Mouse (Mus musculus): ENCODE measurements around the gene Lrfn2. TPM values are rescaled to one million over a fixed set of nuclear protein-coding genes. Genes with fewer than 3 reads are reported as not detected.

Gene Lrfn2
- 9.5 and 10.4 TPM in 2 replicates for polyA plus RNA-seq (2015; fragmentation: Nextera tagmentation; extraction: Ambion mirVana)

DNA sequence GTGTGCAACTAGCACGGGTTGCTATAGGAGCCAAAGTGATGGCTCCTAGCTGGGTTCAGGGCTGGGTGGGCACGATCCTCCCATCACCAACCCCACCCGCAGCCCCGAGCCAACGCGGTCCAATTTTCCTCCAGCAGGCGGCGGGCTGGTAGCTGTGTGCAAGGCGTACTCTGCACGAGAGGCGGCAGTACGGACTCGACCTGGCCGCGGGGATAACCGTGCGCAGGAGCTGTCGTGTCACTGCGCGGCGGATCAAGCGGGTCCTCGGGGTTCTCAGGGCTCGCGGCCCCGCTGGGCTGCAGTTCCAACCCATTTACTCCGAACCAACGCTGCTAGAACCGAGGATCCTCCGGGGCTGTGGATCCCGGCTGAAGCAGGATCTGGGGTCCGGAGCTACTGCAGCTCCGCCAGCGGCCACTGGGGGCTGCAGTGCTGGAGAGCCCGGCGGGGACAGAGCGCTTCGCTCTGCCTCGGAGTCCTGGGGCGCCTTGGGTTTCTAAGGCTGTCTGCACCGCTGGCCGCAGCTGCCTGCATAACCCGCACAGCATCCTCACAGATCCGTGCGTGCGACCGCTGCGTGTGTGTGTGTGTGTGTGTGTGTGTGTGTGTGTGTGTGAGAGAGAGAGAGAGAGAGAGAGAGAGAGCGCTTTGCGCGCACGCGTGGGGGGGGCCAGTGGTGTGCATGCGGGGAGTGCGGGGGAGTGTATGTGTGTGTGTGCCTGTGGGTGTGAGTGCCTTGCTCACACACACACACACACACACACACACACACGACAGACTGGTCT is at the start of gene Lrfn2:
TSS of gene Lrfn2 (plus strand) at position 759 of the 785 bp plus-strand sequence.
- H3K9ac ChIP-seq (replicated peaks; ENCODE audit: low read depth, low read length): peak within 1 kb of the TSS; percentile 73
- WGBS: under 1% methylated on average over 56 of the region's 56 CpGs
- H3K9me3 ChIP-seq (ENCODE audit: control insufficient read depth, low read length): no peaks in the 10 kb centered on the region
- H3K4me3 ChIP-seq (replicated peaks; ENCODE audit: low read length): peak within 1 kb of the TSS; percentile 68
- 0 out of 2 replicates have a peak, but pooled peaks cover 4% of the 10 kb centered on the region for H3K27me3 ChIP-seq (replicated peaks; ENCODE audit: control insufficient read depth, insufficient read depth, low read length)
- peak within 1 kb of the TSS; percentile 64 for H3K4me2 ChIP-seq (ENCODE audit: low read length)
- peak; percentile 93 for ATAC-seq
- no peaks in the 10 kb centered on the region for H3K36me3 ChIP-seq (ENCODE audit: control insufficient read depth, insufficient read depth)
- H3K4me1 ChIP-seq (replicated peaks; ENCODE audit: control insufficient read depth, insufficient read depth, low read length): peaks cover 14% of the 10 kb centered on the region
- peak within 1 kb of the TSS; percentile 74 for H3K27ac ChIP-seq (ENCODE audit: low read length)

DNA sequence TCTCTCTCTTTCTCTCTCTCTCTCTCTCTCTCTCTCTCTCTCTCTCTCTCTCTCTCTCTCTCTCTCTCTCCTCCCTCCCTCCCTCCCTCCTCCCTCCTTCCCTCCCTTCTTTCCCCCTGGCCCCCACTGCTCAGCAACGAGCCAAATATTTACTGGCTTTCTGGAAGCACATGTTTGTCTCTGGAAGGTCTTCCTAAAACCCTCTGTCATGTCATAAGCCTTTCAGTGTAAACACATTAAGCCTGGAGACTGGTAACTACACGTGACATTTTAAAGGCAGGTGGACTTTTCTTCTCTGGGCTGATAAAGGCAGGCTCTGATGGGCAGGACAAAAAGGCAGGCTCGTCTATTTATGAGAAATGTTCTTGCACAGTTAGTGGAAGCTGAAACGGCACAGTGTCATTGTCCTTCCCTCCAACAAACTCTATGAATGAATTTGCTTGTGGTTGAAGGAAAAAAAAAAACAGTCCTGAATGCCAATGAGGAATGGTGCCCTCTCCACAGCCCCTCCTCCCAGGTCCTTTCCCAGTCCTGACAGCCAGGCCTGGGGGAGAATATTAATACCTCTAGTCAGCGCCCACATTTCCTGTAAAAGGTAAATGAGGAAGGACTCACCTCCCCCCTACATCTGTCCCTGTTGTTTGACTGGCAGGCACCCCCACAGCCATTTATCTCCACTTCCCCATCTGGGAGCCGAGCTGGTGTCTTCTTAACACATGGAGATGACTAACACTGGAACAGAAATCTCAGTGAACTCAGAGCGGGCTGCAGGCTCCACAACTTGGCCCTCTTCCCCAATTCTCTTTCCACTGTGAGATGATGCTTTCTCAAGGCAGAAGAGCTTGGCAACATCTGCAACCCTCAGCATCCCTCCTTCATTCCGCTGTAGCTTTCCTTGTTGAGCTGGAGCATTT is 44.5 kb upstream of the Lrfn2 start:
- H3K9ac ChIP-seq (replicated peaks; ENCODE audit: low read depth, low read length): no peak overlapping the region
- no peak for ATAC-seq
- H3K36me3 ChIP-seq (ENCODE audit: control insufficient read depth, insufficient read depth): no peaks in the 10 kb centered on the region
- H3K9me3 ChIP-seq (ENCODE audit: control insufficient read depth, low read length): no peaks in the 10 kb centered on the region
- H3K27ac ChIP-seq (ENCODE audit: low read length): no peak overlapping the region
- H3K4me2 ChIP-seq (ENCODE audit: low read length): no peak overlapping the region
- 40% methylated on average over 8 of the region's 8 CpGs for WGBS
- no peak overlapping the region for H3K4me3 ChIP-seq (replicated peaks; ENCODE audit: low read length)
- no peaks in the 10 kb centered on the region for H3K4me1 ChIP-seq (replicated peaks; ENCODE audit: control insufficient read depth, insufficient read depth, low read length)
- H3K27me3 ChIP-seq (replicated peaks; ENCODE audit: control insufficient read depth, insufficient read depth, low read length): no peaks in the 10 kb centered on the region

DNA sequence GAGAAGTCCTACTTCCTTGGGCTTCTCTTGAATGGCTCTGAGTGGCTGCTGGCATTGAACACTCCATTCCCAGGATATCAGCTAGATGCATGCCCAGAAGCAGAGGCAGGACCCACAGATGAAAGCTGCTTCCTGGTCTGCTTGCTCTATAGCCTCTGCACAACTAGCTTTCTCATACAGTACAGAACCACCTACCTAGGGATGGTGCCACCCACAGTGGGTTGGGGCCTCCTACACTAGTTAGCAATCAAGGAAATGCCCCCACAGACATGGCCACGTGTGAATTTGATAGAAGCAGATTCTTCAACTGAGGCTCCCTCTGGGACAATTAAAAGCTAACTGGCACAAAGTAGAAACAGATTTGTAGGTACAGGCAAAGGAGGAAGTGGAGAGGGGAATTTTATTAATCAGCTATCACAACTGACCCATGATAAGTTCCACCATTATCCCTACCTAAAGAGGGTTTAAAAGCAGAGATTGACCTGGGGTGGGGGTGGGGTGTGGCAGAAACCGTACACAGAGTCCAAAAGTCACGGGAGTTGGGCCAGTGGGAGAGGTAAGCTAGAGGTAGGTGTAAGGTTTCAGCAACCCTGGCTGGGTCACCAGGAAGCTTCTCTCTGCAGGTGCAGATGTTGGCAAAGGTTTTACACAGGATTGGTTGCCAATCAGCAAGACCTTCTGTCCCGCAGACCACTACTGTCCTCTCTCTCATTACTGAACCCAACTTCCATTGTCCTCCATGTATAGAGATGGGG is 26.7 kb upstream of the Lrfn2 start:
- no peak overlapping the region for H3K4me3 ChIP-seq (replicated peaks; ENCODE audit: low read length)
- H3K9ac ChIP-seq (replicated peaks; ENCODE audit: low read depth, low read length): no peak overlapping the region
- 78% methylated on average over 4 of the region's 4 CpGs for WGBS
- H3K36me3 ChIP-seq (ENCODE audit: control insufficient read depth, insufficient read depth): no peaks in the 10 kb centered on the region
- H3K4me1 ChIP-seq (replicated peaks; ENCODE audit: control insufficient read depth, insufficient read depth, low read length): no peaks in the 10 kb centered on the region
- ATAC-seq: no peak
- H3K27me3 ChIP-seq (replicated peaks; ENCODE audit: control insufficient read depth, insufficient read depth, low read length): no peaks in the 10 kb centered on the region
- no peak overlapping the region for H3K27ac ChIP-seq (ENCODE audit: low read length)
- H3K9me3 ChIP-seq (ENCODE audit: control insufficient read depth, low read length): no peaks in the 10 kb centered on the region
- no peak overlapping the region for H3K4me2 ChIP-seq (ENCODE audit: low read length)

DNA sequence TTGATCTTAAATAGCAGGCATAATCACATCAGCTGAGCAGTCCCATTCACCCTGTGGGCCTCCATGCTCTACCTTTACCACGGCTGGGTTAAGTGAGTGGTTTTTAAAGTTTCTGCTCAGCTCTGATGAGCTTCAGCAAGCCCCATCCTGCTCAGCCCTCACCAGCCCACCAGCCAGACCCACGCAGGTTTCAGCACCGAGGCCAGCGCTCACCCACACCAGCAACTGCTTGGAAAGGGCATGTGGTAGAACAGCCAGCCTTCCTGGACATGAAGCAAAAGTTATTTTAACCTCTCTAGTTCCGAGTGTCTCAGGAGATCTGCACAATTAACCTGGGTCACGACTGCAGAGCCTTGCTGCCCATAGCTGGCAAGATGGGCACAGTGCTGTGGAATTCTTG is 18.7 kb upstream of the Lrfn2 start:
- H3K27me3 ChIP-seq (replicated peaks; ENCODE audit: control insufficient read depth, insufficient read depth, low read length): no peaks in the 10 kb centered on the region
- 51% methylated on average over 6 of the region's 6 CpGs for WGBS
- H3K27ac ChIP-seq (ENCODE audit: low read length): no peak overlapping the region
- no peak overlapping the region for H3K4me3 ChIP-seq (replicated peaks; ENCODE audit: low read length)
- no peak overlapping the region for H3K9ac ChIP-seq (replicated peaks; ENCODE audit: low read depth, low read length)
- no peaks in the 10 kb centered on the region for H3K4me1 ChIP-seq (replicated peaks; ENCODE audit: control insufficient read depth, insufficient read depth, low read length)
- no peaks in the 10 kb centered on the region for H3K9me3 ChIP-seq (ENCODE audit: control insufficient read depth, low read length)
- no peak for ATAC-seq
- H3K36me3 ChIP-seq (ENCODE audit: control insufficient read depth, insufficient read depth): no peaks in the 10 kb centered on the region
- H3K4me2 ChIP-seq (ENCODE audit: low read length): no peak overlapping the region

DNA sequence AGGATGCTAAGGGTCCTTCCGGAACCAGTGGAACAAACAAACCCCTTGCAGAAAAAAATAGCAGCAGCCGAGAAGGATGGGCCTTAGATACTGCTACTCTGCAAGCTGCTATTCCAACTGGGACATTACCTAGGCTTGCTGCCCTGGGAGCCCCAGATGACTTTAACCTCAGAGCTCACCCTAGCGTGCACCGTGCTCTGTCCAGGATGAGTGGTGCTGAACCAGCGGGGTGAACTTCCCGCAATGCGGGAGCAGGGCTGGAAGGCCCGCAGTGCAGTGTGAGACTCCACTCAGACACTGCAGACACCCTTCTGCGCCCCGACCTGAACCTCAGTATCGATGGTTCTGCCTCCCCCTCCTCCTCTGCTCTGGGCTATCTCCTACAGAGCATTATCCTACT is 14.8 kb upstream of the Lrfn2 start:
- WGBS: 20% methylated on average over 11 of the region's 11 CpGs
- Histone ChIP-seq H3K4me1 (replicated peaks; ENCODE audit: control insufficient read depth, insufficient read depth, low read length) (no peaks in the 10 kb centered on the region), H3K4me2 (ENCODE audit: low read length) (no peak overlapping the region), H3K4me3 (replicated peaks; ENCODE audit: low read length) (no peak overlapping the region), H3K9me3 (ENCODE audit: control insufficient read depth, low read length) (no peaks in the 10 kb centered on the region), H3K36me3 (ENCODE audit: control insufficient read depth, insufficient read depth) (no peaks in the 10 kb centered on the region), H3K27ac (ENCODE audit: low read length) (no peak overlapping the region), H3K27me3 (replicated peaks; ENCODE audit: control insufficient read depth, insufficient read depth, low read length) (no peaks in the 10 kb centered on the region), H3K9ac (replicated peaks; ENCODE audit: low read depth, low read length) (no peak overlapping the region)
- ATAC-seq: no peak

DNA sequence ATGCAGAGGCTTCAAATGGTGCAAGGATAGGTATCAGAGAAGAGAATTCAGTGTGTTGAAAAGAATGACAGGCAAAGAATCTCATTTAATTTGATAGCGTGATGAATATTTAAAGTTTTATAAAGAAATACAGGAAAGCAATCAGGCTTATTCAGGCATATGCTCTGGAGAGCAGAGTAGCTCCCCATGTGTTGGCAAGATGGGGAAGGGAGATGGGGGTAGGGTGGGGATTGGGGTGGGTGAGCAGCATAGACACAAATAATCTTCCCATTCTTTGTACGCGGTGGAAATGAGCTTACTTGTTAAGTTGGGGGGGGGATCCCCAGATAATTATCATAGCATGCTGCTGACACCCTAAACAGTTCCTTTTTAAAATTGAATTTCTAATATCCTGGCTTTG is 13.7 kb upstream of the Lrfn2 start:
- ATAC-seq: peak; percentile 63; the same call in 1 of the 2 replicates
- 78% methylated on average over 3 of the region's 3 CpGs for WGBS
- H3K36me3 ChIP-seq (ENCODE audit: control insufficient read depth, insufficient read depth): no peaks in the 10 kb centered on the region

DNA sequence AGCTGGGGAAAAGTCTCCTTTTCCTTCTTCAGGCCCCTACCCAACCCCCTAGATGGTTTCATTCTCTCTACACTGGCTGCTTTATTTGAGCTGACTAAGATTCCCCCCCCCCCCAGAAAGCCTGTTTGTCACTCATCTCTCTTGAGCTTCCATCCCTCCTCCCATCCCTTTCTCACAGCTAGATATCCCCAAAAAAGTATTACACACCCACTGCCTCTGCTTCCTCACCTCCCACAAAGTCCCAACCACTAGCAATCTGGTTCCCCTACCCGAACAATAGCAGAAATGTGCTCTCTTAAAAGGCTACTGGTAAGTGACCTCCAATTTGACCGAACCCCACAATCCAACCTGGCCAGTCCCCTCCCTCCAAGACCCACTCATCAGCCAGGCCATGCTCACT is 9.3 kb upstream of the Lrfn2 start:
- Histone ChIP-seq H3K4me3 (replicated peaks; ENCODE audit: low read length) (no peak overlapping the region), H3K27ac (ENCODE audit: low read length) (no peak overlapping the region), H3K9me3 (ENCODE audit: control insufficient read depth, low read length) (0 out of 2 replicates have a peak, but pooled peaks cover 3% of the 10 kb centered on the region), H3K4me1 (replicated peaks; ENCODE audit: control insufficient read depth, insufficient read depth, low read length) (no peaks in the 10 kb centered on the region), H3K4me2 (ENCODE audit: low read length) (no peak overlapping the region), H3K9ac (replicated peaks; ENCODE audit: low read depth, low read length) (no peak overlapping the region), H3K27me3 (replicated peaks; ENCODE audit: control insufficient read depth, insufficient read depth, low read length) (no peaks in the 10 kb centered on the region), H3K36me3 (ENCODE audit: control insufficient read depth, insufficient read depth) (no peaks in the 10 kb centered on the region)
- ATAC-seq: no peak
- 94% methylated on average over 2 of the region's 2 CpGs for WGBS

More for the DNA sequence above, 13.7 kb upstream of the Lrfn2 start:
- Histone ChIP-seq H3K4me2 (ENCODE audit: low read length) (no peak overlapping the region), H3K4me1 (replicated peaks; ENCODE audit: control insufficient read depth, insufficient read depth, low read length) (no peaks in the 10 kb centered on the region), H3K9me3 (ENCODE audit: control insufficient read depth, low read length) (no peaks in the 10 kb centered on the region), H3K4me3 (replicated peaks; ENCODE audit: low read length) (no peak overlapping the region), H3K27me3 (replicated peaks; ENCODE audit: control insufficient read depth, insufficient read depth, low read length) (no peaks in the 10 kb centered on the region), H3K9ac (replicated peaks; ENCODE audit: low read depth, low read length) (no peak overlapping the region), H3K27ac (ENCODE audit: low read length) (no peak overlapping the region)

DNA sequence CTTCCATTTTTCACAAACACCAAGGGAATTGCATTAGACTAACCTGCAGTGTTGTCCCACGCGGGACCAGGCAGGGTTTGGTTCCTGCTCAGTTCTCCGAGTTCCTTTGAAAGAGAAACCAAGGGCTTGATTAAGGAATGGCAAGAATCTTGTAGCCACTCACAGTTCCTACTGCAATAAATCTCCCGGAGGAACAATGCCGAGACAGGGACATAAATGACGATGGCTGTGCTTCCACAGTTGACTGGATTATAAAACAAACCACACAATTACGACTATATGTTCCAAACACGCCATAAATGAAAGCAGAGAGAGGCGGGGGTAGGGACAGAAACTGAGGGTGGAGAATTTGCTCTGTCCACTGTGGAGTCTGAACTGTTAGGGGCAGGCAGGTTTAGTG is 6.8 kb upstream of the Lrfn2 start:
- Histone ChIP-seq H3K9ac (replicated peaks; ENCODE audit: low read depth, low read length) (no peak overlapping the region), H3K27ac (ENCODE audit: low read length) (no peak overlapping the region), H3K27me3 (replicated peaks; ENCODE audit: control insufficient read depth, insufficient read depth, low read length) (no peaks in the 10 kb centered on the region), H3K36me3 (ENCODE audit: control insufficient read depth, insufficient read depth) (no peaks in the 10 kb centered on the region), H3K4me1 (replicated peaks; ENCODE audit: control insufficient read depth, insufficient read depth, low read length) (no peaks in the 10 kb centered on the region), H3K9me3 (ENCODE audit: control insufficient read depth, low read length) (0 out of 2 replicates have a peak, but pooled peaks cover 3% of the 10 kb centered on the region), H3K4me3 (replicated peaks; ENCODE audit: low read length) (no peak overlapping the region), H3K4me2 (ENCODE audit: low read length) (no peak overlapping the region)
- 80% methylated on average over 9 of the region's 9 CpGs for WGBS
- ATAC-seq: no peak

Measured in forebrain, embryonic 16.5 days (tissue).